Mouse (Mus musculus) pancreas, adult 10 weeks (tissue): ENCODE results near the gene Trio. TPM values are rescaled to one million over a fixed set of nuclear protein-coding genes. Genes with fewer than 3 reads are reported as not detected.

Source experiments
- polyA plus RNA-seq: library from polyadenylated mRNA; stranded (reverse); fragments of 350-450 nt; fragmentation: Illumina TruSeq; extraction: RNeasy Lipid Tissue Mini Kit (QIAGEN cat#74804); gene quantifications from one replicate; pipeline ENCODE4 v1.2.3, GENCODE M21; 2015; ENCODE audit warnings: low read depth, low replicate concordance; ENCODE audit not compliant: insufficient read depth

Gene Trio
- polyA plus RNA-seq = 17.4 TPM

GRCm38 (mm10) chr15:28025447-28026166 is at the start of gene Trio:
Gene Trio (minus strand): TSS chr15:28025848.

DNA sequence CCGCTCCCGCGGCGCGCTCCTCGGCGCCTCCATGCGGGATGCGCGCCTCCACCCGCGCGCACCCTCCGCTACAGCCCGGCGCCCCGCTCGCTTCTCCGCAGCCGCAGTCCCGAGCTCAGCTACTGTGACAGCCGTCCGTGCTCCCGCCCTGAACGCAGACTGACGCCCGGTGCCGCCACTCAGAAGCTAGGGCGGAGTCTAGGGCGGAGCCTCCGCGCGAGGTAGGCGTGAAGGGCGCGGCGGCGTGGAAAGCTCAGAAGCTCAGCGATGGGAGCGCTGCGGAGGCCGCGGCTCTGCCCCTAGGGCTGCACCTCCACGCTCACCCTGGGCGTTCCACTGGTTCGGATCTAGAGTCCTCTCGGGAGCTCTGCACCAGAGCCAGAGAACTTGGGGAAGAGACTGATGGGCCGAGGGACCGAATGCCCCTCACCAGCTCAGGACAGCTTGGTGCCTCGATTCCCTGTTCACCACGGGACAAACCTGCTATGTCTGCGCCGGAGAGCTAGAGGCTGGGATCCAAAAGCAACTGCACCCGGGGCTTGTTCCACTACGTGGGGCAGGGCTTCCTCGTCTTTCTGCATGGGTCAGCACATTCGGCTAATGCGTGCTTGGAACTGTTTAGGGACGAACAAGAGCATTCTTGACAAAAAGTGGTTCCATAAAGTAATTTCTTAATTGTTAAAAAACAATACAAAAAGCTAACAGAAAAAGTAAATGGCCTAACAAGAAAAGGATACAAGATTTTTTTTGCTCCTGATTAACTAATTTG is 344.0 kb downstream of the Trio start, which contains the start of gene Otulinl:
Gene Otulinl, minus strand, starts transcription at position 161 of the 769 bp plus-strand sequence.

Other genes starting within 250 kb of the Trio start
- not detected for gene Dnah5, start 177.9 kb upstream of the Trio start, polyA plus RNA-seq